19 mouse cellular contexts compared by ENCODE assay signal in the genomic region with DNA sequence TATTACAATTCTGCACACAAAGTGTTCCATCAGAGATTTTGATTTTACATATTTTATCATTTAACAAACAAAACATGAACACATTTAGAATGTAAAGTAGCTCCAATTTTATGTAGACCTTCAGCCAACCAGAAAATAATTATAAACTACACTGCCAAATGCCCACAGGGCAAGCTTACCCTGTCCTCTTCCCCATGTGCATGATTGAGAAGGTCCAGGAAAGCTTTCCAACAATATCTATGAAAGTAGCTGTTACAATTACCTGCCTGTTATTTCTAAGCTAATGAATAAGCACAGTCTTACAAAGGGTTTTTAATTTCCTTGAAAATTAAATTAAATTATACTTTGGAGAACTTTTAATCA.
DNase-seq lines count a peak whose midpoint lies in the region; ATAC-seq and TF ChIP-seq lines count a peak whose summit lies in the region.
"Had no signal": no experiment of that assay in that cellular context is flagged by ENCODE, and none has a peak within 500 bp of the region (broad histone marks: within the 10 kb centered on the region; RNA-seq: fewer than 3 reads in every experiment).

No protein-coding gene starts in this region.

- peak; percentile 54 for ATAC-seq in hindbrain, embryonic 13.5 days (ENCODE audit: low FRiP score)
- ATAC-seq in hindbrain, embryonic 11.5 days (ENCODE audit: low FRiP score) = no peak
- no peak for ATAC-seq in midbrain, postnatal 0 days (ENCODE audit: low FRiP score)
- ATAC-seq in midbrain, embryonic 16.5 days = no peak
- peak; percentile 55; the same call in 1 of the 2 replicates for ATAC-seq in hindbrain, embryonic 15.5 days (ENCODE audit: low FRiP score, low read depth)
- no peak for ATAC-seq in liver, embryonic 11.5 days (replicated peaks; ENCODE audit: low FRiP score)
- ATAC-seq: lung, postnatal 0 days had no signal

- H3K9me3 ChIP-seq in hindbrain, embryonic 13.5 days = no peaks in the 10 kb centered on the region
- H3K9me3 ChIP-seq in hindbrain, embryonic 11.5 days (ENCODE audit: control insufficient read depth, low read length) = no peaks in the 10 kb centered on the region
- H3K9me3 ChIP-seq in midbrain, postnatal 0 days (ENCODE audit: low read length) = no peaks in the 10 kb centered on the region
- no peaks in the 10 kb centered on the region for H3K9me3 ChIP-seq in midbrain, embryonic 16.5 days (replicated peaks; ENCODE audit: control insufficient read depth, low read length, poor library complexity, severe bottlenecking)
- H3K9me3 ChIP-seq in hindbrain, embryonic 15.5 days = no peaks in the 10 kb centered on the region
- H3K9me3 ChIP-seq in liver, embryonic 11.5 days (ENCODE audit: control insufficient read depth, low read length) = no peaks in the 10 kb centered on the region
- H3K9me3 ChIP-seq: embryonic facial prominence, embryonic 10.5 days; limb, embryonic 15.5 days; midbrain, embryonic 13.5 days had no signal

- H3K27me3 ChIP-seq in hindbrain, embryonic 13.5 days = 0 out of 2 replicates have a peak, but pooled peaks cover 4% of the 10 kb centered on the region
- H3K27me3 ChIP-seq in hindbrain, embryonic 11.5 days (ENCODE audit: control insufficient read depth, insufficient read depth, low read length) = no peaks in the 10 kb centered on the region
- H3K27me3 ChIP-seq in midbrain, postnatal 0 days (ENCODE audit: insufficient read depth, low read length) = no peaks in the 10 kb centered on the region
- no peaks in the 10 kb centered on the region for H3K27me3 ChIP-seq in midbrain, embryonic 16.5 days (ENCODE audit: control insufficient read depth, insufficient read depth, low read depth, low read length)
- no peaks in the 10 kb centered on the region for H3K27me3 ChIP-seq in hindbrain, embryonic 15.5 days
- no peaks in the 10 kb centered on the region for H3K27me3 ChIP-seq in liver, embryonic 11.5 days (replicated peaks; ENCODE audit: control insufficient read depth, insufficient read depth, low read length)
- H3K27me3 ChIP-seq: limb, embryonic 15.5 days; midbrain, embryonic 13.5 days had no signal

- no peaks in the 10 kb centered on the region for H3K36me3 ChIP-seq in hindbrain, embryonic 13.5 days
- no peaks in the 10 kb centered on the region for H3K36me3 ChIP-seq in hindbrain, embryonic 11.5 days (ENCODE audit: control insufficient read depth, insufficient read depth, low read length)
- H3K36me3 ChIP-seq in midbrain, postnatal 0 days (ENCODE audit: insufficient read depth, low read length) = no peaks in the 10 kb centered on the region
- H3K36me3 ChIP-seq in midbrain, embryonic 16.5 days (ENCODE audit: control insufficient read depth, insufficient read depth, low read length) = no peaks in the 10 kb centered on the region
- no peaks in the 10 kb centered on the region for H3K36me3 ChIP-seq in hindbrain, embryonic 15.5 days
- H3K36me3 ChIP-seq in liver, embryonic 11.5 days (ENCODE audit: control insufficient read depth, insufficient read depth, low read length) = no peaks in the 10 kb centered on the region
- H3K36me3 ChIP-seq: embryonic facial prominence, embryonic 10.5 days; limb, embryonic 15.5 days; midbrain, embryonic 13.5 days had no signal

- no peak overlapping the region for H3K4me3 ChIP-seq in hindbrain, embryonic 13.5 days
- H3K4me3 ChIP-seq in hindbrain, embryonic 11.5 days (ENCODE audit: low read depth, low read length) = no peak overlapping the region
- H3K4me3 ChIP-seq in midbrain, postnatal 0 days (ENCODE audit: low read depth, low read length) = no peak overlapping the region
- no peak overlapping the region for H3K4me3 ChIP-seq in midbrain, embryonic 16.5 days (ENCODE audit: low read depth, low read length)
- H3K4me3 ChIP-seq in hindbrain, embryonic 15.5 days = no peak overlapping the region
- H3K4me3 ChIP-seq in liver, embryonic 11.5 days (ENCODE audit: low read depth, low read length) = no peak overlapping the region
- H3K4me3 ChIP-seq: embryonic facial prominence, embryonic 10.5 days; limb, embryonic 15.5 days; midbrain, embryonic 13.5 days had no signal

- no peak overlapping the region for H3K4me2 ChIP-seq in hindbrain, embryonic 13.5 days
- no peak overlapping the region for H3K4me2 ChIP-seq in hindbrain, embryonic 11.5 days (replicated peaks; ENCODE audit: low read depth, low read length)
- no peak overlapping the region for H3K4me2 ChIP-seq in midbrain, postnatal 0 days (ENCODE audit: low read depth, low read length, poor library complexity, severe bottlenecking)
- H3K4me2 ChIP-seq in midbrain, embryonic 16.5 days (ENCODE audit: low read length) = no peak overlapping the region
- H3K4me2 ChIP-seq in hindbrain, embryonic 15.5 days = no peak overlapping the region
- no peak overlapping the region for H3K4me2 ChIP-seq in liver, embryonic 11.5 days
- H3K4me2 ChIP-seq: heart, embryonic 11.5 days; limb, embryonic 15.5 days; midbrain, embryonic 13.5 days had no signal

- no peak for DNase-seq in hindbrain, embryonic 11.5 days (ENCODE audit: low spot score)
- DNase-seq in midbrain, postnatal 0 days (ENCODE audit: low spot score) = peak; percentile 13
- no peak for DNase-seq in liver, embryonic 11.5 days (ENCODE audit: low spot score)
- no peak for DNase-seq in heart, postnatal 4 days
- DNase-seq: adrenal gland, postnatal 36 days; cerebellum, adult 18-20 months; heart, postnatal 10 days; layer of hippocampus, postnatal 36 days; right cerebral cortex, postnatal 14 days; spleen, adult 18-20 months; thymus, adult 18-20 months had no signal

- H3K9ac ChIP-seq in hindbrain, embryonic 13.5 days = no peak overlapping the region
- H3K9ac ChIP-seq in hindbrain, embryonic 11.5 days (ENCODE audit: low read depth, low read length) = no peak overlapping the region
- H3K9ac ChIP-seq in midbrain, postnatal 0 days (replicated peaks; ENCODE audit: low read length, poor library complexity, severe bottlenecking) = no peak overlapping the region
- no peak overlapping the region for H3K9ac ChIP-seq in midbrain, embryonic 16.5 days (ENCODE audit: low read depth, low read length)
- no peak overlapping the region for H3K9ac ChIP-seq in hindbrain, embryonic 15.5 days
- H3K9ac ChIP-seq in liver, embryonic 11.5 days (ENCODE audit: low read depth, low read length) = no peak overlapping the region
- H3K9ac ChIP-seq: limb, embryonic 15.5 days; midbrain, embryonic 13.5 days had no signal

- H3K27ac ChIP-seq in hindbrain, embryonic 13.5 days = no peak overlapping the region
- H3K27ac ChIP-seq in hindbrain, embryonic 11.5 days (ENCODE audit: low read depth, low read length) = no peak overlapping the region
- H3K27ac ChIP-seq in midbrain, postnatal 0 days (ENCODE audit: low read depth, low read length) = no peak overlapping the region
- no peak overlapping the region for H3K27ac ChIP-seq in midbrain, embryonic 16.5 days (ENCODE audit: low read length)
- no peak overlapping the region for H3K27ac ChIP-seq in hindbrain, embryonic 15.5 days (replicated peaks)
- H3K27ac ChIP-seq in liver, embryonic 11.5 days (ENCODE audit: low read depth, low read length) = no peak overlapping the region
- H3K27ac ChIP-seq: embryonic facial prominence, embryonic 10.5 days; limb, embryonic 15.5 days; midbrain, embryonic 13.5 days had no signal

- no peaks in the 10 kb centered on the region for H3K4me1 ChIP-seq in hindbrain, embryonic 13.5 days (replicated peaks)
- no peaks in the 10 kb centered on the region for H3K4me1 ChIP-seq in hindbrain, embryonic 11.5 days (replicated peaks; ENCODE audit: control insufficient read depth, insufficient read depth, low read length)
- no peaks in the 10 kb centered on the region for H3K4me1 ChIP-seq in midbrain, postnatal 0 days (ENCODE audit: insufficient read depth, low read length)
- no peaks in the 10 kb centered on the region for H3K4me1 ChIP-seq in midbrain, embryonic 16.5 days (ENCODE audit: control insufficient read depth, insufficient read depth, low read length)
- H3K4me1 ChIP-seq in hindbrain, embryonic 15.5 days (replicated peaks) = no peaks in the 10 kb centered on the region
- no peaks in the 10 kb centered on the region for H3K4me1 ChIP-seq in liver, embryonic 11.5 days (replicated peaks; ENCODE audit: control insufficient read depth, insufficient read depth, low read length)
- H3K4me1 ChIP-seq: limb, embryonic 15.5 days; midbrain, embryonic 13.5 days had no signal

- TF ChIP-seq CTCF in midbrain, postnatal 0 days (IDR thresholded peaks at IDR 0.05) = no peak

Comparison
In these comparisons a context has a peak if more than half of its experiments do, and no peak if none do; other contexts are left out.
1. ATAC-seq: peak in hindbrain, embryonic 13.5 days (single experiment) and hindbrain, embryonic 15.5 days (single experiment); none in hindbrain, embryonic 11.5 days (single experiment), midbrain, postnatal 0 days (single experiment), midbrain, embryonic 16.5 days (single experiment) and liver, embryonic 11.5 days (single experiment).